Mouse (Mus musculus) ES-Bruce4 (cell line): ENCODE measurements around the gene Psen1.

Experiments used
- CTCF ChIP-seq: IDR thresholded peaks from one replicate; pipeline ENCODE4 v1.8.1; 2011; ENCODE audit warnings: low read depth, low read length
- EP300 ChIP-seq: IDR thresholded peaks from 2 replicates; pipeline ENCODE4 v1.6.1; 2011; ENCODE audit warnings: low read depth, low read length; ENCODE audit not compliant: insufficient read depth
- POLR2A ChIP-seq: IDR thresholded peaks from one replicate; pipeline ENCODE4 v1.8.1; 2011; ENCODE audit warnings: low read length; ENCODE audit not compliant: insufficient read depth

DNA sequence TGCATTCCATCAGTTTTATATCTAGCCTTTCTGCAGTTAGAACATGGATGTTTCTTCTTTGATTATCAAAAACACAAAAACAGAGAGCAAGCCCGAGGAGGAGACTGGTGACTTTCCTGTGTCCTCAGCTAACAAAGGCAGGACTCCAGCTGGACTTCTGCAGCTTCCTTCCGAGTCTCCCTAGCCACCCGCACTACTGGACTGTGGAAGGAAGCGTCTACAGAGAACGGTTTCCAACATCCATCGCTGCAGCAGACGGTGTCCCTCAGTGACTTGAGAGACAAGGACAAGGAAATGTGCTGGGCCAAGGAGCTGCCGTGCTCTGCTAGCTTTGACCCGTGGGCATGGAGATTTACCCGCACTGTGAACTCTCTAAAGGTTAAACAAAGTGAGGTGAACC, 46.1 kb downstream of the Psen1 start:
- TF ChIP-seq CTCF: no peak
- TF ChIP-seq POLR2A: no peak
- TF ChIP-seq EP300: no peak
